Mouse (Mus musculus) liver, embryonic 15.5 days (tissue): ENCODE data around the gene Dek. TPM values are rescaled to one million over a fixed set of nuclear protein-coding genes. Genes with fewer than 3 reads are reported as not detected.

Experiments
- ATAC-seq: fragments of 200-750 bp; cut with Nextera tagmentation; 2 replicates; pipeline ENCODE4 v1.8.0; 2017; ENCODE audit warnings: moderate number of reproducible peaks, mild to moderate bottlenecking, moderate library complexity; ENCODE audit not compliant: insufficient read depth
- H3K27ac ChIP-seq: fragments of 300-500 bp; sonication (generic); replicated peaks from 2 replicates; pipeline ENCODE4 v1.5.1; 2015; ENCODE audit warnings: mild to moderate bottlenecking, inconsistent platforms
- H3K27me3 ChIP-seq: fragments of 300-500 bp; sonication (generic); 2 replicates; pipeline ENCODE4 v1.6.1; 2015; ENCODE audit warnings: mild to moderate bottlenecking, inconsistent platforms
- H3K36me3 ChIP-seq: fragments of 300-500 bp; sonication (generic); replicated peaks from 2 replicates; pipeline ENCODE4 v1.6.1; 2015; ENCODE audit warnings: moderate library complexity, mild to moderate bottlenecking, inconsistent platforms
- H3K4me1 ChIP-seq: fragments of 300-500 bp; sonication (generic); replicated peaks from 2 replicates; pipeline ENCODE4 v1.6.1; 2015; ENCODE audit warnings: inconsistent platforms
- H3K4me2 ChIP-seq: fragments of 300-500 bp; sonication (generic); 2 replicates; pipeline ENCODE4 v1.6.1; 2015; ENCODE audit warnings: moderate library complexity, mild to moderate bottlenecking, inconsistent platforms
- H3K4me3 ChIP-seq: fragments of 300-500 bp; sonication (generic); replicated peaks from 2 replicates; pipeline ENCODE4 v1.5.1; 2015; ENCODE audit warnings: mild to moderate bottlenecking, inconsistent platforms
- H3K9ac ChIP-seq: fragments of 300-500 bp; sonication (generic); 2 replicates; pipeline ENCODE4 v1.6.1; 2015; ENCODE audit warnings: moderate library complexity, mild to moderate bottlenecking, inconsistent platforms
- H3K9me3 ChIP-seq: fragments of 300-500 bp; sonication (generic); replicated peaks from 2 replicates; pipeline ENCODE4 v1.6.1; 2016; ENCODE audit warnings: inconsistent platforms
- WGBS: fragments of 180-500 bp; shearing (Covaris S2); methylation state at CpG from one replicate; pipeline ENCODE4 v1.1.7; 2015; ENCODE audit warnings: mixed read lengths; ENCODE audit not compliant: insufficient replicate concordance; 5-methylcytosine and 5-hydroxymethylcytosine counted together
- polyA plus RNA-seq: library from polyadenylated mRNA; unstranded; fragments of >200 nt; fragmentation: Nextera tagmentation; extraction: Ambion mirVana; gene quantifications from 2 replicates; pipeline ENCODE4 v1.2.1, GENCODE M21; 2015

Dek gene
- polyA plus RNA-seq = 317 and 361 TPM in 2 replicates

DNA sequence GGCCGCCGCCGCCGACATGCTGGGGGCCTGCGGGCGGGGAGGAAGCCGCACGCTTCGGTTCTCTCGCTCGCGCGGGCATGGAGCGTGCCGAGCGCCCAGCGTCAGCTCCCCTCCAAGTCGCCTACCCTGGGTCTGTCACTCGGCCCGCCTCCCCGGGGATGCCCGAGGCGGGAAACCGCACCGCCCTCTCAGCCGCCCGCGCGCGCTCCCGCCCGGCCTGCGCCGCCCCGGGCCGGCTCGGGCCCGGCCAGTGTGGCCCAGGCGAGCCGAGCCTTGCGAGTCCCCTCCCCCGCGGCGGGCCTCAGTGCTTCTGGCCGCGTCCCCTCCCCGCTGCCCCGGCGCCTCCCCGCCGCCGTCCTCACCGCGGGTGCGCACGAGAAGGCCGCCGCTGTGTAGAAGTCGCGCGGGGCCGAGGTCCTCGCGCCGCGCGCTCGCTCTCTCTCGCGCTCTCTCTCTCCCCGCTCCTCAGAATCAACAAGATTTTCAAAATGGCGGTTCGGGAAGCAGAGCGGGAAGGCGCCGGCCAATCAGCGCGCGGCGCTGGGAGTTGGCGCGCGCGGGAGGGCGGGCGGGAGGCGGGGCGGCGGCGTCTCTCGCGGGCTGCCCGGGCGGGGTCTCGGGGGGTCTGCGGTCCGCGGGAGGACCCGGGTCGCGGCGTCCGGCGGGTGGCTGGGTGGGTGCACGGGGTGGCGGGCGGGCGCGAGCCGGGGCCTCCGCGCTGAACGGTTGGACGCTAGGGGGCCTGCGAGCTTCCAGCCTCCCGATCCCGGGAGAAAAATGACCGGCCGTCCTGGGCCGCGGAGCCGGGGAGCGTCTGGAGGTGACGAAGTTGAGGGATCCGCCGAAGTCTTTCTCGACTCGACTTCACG is at the start of gene Dek:
TSS of gene Dek (minus strand) at position 491 of the 869 bp plus-strand sequence.
- peaks cover 25% of the 10 kb centered on the region for H3K36me3 ChIP-seq

DNA sequence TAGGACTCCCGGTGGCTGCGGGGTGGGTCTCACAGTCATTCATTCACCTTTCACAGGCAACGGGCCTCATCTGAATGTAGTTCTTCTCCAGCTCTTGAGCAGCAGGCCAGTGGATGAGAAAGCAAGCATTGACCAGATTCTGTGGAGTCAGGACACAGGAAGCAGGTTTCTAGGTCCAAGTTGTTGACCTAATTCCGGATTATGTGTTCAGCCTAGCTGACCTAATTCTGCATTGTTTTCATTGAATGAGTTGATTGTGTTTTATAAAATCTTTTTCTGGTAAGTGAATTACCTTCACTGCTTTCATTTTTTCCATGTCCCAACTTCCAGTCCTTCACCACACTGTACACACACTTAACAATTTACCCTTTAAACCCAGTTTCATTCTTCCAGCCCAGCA is 48.9 kb upstream of the Dek start:
- Histone ChIP-seq H3K4me1 (0 out of 2 replicates have a peak, but pooled peaks cover 4% of the 10 kb centered on the region), H3K4me2 (no peak overlapping the region), H3K36me3 (no peaks in the 10 kb centered on the region), H3K27ac (no peak overlapping the region), H3K4me3 (no peak overlapping the region), H3K27me3 (no peaks in the 10 kb centered on the region), H3K9ac (no peak overlapping the region), H3K9me3 (no peaks in the 10 kb centered on the region)
- WGBS = 60% methylated on average over 4 of the region's 4 CpGs
- ATAC-seq = no peak

More for the DNA sequence above, at the start of gene Dek:
- Histone ChIP-seq H3K9me3 (no peaks in the 10 kb centered on the region), H3K27me3 (no peaks in the 10 kb centered on the region), H3K4me3 (peak within 1 kb of the TSS; percentile 99), H3K27ac (peak within 1 kb of the TSS; percentile 100), H3K4me1 (peaks cover 61% of the 10 kb centered on the region), H3K4me2 (peak within 1 kb of the TSS; percentile 78), H3K9ac (peak within 1 kb of the TSS; percentile 100)
- ATAC-seq = peak; percentile 84
- under 1% methylated on average over 120 of the region's 129 CpGs for WGBS

DNA sequence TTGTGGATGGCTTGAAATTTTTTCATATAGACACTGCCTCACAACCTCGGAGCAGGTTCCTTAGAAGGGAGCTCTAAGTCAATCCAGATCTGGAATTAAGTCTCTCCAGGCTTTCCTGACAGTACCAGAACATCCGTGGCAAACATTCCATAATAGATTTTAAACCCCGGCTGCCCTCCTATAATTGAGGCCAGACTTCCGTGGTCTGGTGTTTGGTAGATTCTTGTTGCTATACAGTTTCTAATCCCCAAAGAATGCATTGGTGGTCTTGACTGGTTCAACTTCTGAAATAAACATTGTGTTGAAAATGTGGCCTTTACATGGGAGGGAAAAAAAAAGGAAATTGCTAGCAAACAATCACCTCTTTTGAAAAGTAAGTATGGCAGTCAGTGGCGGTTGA is 47.2 kb upstream of the Dek start:
- H3K27me3 ChIP-seq = no peaks in the 10 kb centered on the region
- no peak overlapping the region for H3K9ac ChIP-seq
- H3K9me3 ChIP-seq = no peaks in the 10 kb centered on the region
- WGBS = 65% methylated on average over 5 of the region's 5 CpGs
- H3K4me1 ChIP-seq = peaks cover 14% of the 10 kb centered on the region; the same call in 1 of the 2 replicates
- H3K4me3 ChIP-seq = no peak overlapping the region
- ATAC-seq = no peak
- H3K36me3 ChIP-seq = no peaks in the 10 kb centered on the region
- no peak overlapping the region for H3K27ac ChIP-seq
- no peak overlapping the region for H3K4me2 ChIP-seq

DNA sequence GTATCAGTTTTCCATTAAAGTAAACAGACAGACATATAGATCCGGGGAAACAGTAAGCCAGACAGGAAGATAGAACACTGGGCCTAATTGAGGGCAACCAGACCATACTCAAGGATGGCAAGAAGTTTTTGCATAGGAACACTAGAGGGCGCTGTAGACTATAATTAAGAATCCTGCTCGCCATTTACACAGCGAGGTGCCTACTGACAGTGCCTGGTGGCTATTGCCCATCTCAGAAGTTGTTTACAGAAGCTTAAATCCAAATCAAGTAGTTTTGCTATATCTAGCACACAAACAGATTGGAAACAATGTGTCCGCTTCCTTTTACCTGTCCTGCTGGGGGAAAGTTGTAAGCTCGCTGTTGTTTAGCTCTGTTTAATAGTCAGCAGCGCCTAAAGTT is 46.4 kb upstream of the Dek start:
- 35% methylated on average over 7 of the region's 7 CpGs for WGBS
- Histone ChIP-seq H3K36me3 (no peaks in the 10 kb centered on the region), H3K27me3 (no peaks in the 10 kb centered on the region), H3K9me3 (no peaks in the 10 kb centered on the region), H3K4me2 (no peak overlapping the region), H3K9ac (no peak overlapping the region), H3K4me1 (peaks cover 16% of the 10 kb centered on the region; the same call in 1 of the 2 replicates), H3K4me3 (no peak overlapping the region), H3K27ac (no peak overlapping the region)
- no peak for ATAC-seq

DNA sequence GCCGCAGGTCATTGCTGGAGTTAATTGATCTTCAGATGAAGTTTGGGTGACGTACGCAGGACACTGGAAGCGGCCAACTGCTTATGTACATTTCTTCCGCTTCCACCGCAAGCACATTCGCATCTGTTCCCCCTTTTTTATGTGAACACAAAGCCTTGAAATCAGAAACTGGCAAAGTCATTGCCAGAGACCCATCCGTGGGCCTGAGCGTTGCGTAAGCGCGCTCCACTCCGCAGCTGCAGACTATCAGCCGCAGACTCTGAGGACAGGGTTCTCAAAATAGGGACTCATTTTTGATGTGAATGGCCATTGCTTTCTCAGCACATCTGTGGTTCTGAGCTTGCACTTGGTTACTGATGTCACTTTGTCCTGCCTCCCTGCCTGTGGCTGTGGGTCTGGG is 45.1 kb upstream of the Dek start:
- H3K4me1 ChIP-seq = peaks cover 16% of the 10 kb centered on the region; the same call in 1 of the 2 replicates
- no peak overlapping the region for H3K4me3 ChIP-seq
- no peak overlapping the region for H3K27ac ChIP-seq
- ATAC-seq = no peak
- H3K36me3 ChIP-seq = no peaks in the 10 kb centered on the region
- H3K9ac ChIP-seq = no peak overlapping the region
- 74% methylated on average over 14 of the region's 14 CpGs for WGBS
- no peaks in the 10 kb centered on the region for H3K9me3 ChIP-seq
- H3K4me2 ChIP-seq = no peak overlapping the region
- no peaks in the 10 kb centered on the region for H3K27me3 ChIP-seq

DNA sequence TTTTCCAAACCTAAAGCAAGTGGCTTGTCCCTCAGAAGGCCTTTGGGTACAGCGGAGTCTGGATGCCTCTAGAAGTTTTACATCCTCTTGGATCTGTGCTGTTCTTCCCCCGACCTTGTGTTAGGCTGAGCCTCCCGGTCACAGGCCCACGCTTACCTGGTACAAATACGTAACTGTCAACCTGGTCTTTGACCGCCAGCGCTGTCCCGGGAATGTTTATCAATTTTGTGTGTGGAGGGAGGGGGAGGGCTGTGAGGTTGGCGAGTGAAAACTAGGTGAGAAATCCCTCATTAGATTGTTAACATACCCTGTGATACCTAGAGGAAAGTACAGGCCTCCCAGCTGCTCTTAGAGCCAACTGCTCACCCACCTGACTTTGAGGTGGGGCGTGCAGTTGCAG is 44.0 kb upstream of the Dek start:
- H3K27ac ChIP-seq = 0 out of 2 replicates have a peak overlapping the region, but pooled peaks have one; percentile 25
- H3K36me3 ChIP-seq = no peaks in the 10 kb centered on the region
- no peaks in the 10 kb centered on the region for H3K27me3 ChIP-seq
- no peaks in the 10 kb centered on the region for H3K9me3 ChIP-seq
- peaks cover 16% of the 10 kb centered on the region; the same call in 1 of the 2 replicates for H3K4me1 ChIP-seq
- H3K4me2 ChIP-seq = no peak overlapping the region
- ATAC-seq = peak; percentile 43
- no peak overlapping the region for H3K4me3 ChIP-seq
- 79% methylated on average over 10 of the region's 10 CpGs for WGBS
- H3K9ac ChIP-seq = no peak overlapping the region

DNA sequence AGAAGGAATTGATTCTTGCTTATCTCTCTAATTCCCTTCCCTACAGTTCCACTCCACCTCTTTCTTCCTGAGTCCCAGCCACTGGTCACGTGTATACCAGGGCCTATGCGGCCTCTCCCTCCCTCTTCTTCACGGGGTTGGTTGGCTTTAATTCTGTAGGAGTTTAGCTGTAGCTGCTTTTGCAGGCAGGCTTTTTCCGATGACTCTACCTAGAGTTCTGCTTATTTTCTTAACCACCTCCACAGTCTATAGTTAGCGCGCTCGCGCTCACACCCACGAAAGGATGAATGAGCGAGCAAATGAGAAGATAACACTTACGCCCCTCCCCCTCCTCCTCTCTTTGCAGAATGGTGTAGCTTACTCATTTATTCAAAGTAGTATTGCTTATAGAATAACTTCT is 42.6 kb upstream of the Dek start:
- 47% methylated on average over 11 of the region's 11 CpGs for WGBS
- ATAC-seq = no peak
- H3K4me2 ChIP-seq = no peak overlapping the region; the same call in 1 of the 2 replicates

DNA sequence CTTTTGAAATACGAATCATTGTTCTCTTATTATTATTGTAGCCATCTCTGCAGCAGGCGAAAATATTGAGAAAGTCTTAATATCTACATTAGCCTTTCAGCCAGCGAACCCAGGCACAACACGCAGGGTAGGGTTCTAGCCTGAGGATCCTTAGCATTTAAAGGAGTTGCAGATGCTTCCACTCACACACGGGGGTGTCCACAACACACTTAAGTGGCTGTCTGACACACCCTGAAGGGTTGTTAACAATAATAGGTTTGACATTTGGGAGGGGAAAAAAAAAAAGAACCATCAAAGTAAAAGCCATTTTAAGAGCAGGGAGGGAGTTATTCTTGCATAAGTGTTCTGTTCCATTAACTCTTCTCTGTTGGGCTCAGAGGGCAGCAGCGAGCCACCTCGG is 40.4 kb upstream of the Dek start:
- Histone ChIP-seq H3K4me3 (no peak overlapping the region), H3K27ac (no peak overlapping the region), H3K4me1 (peaks cover 16% of the 10 kb centered on the region; the same call in 1 of the 2 replicates), H3K27me3 (no peaks in the 10 kb centered on the region), H3K4me2 (no peak overlapping the region), H3K36me3 (no peaks in the 10 kb centered on the region), H3K9me3 (no peaks in the 10 kb centered on the region), H3K9ac (no peak overlapping the region)
- 63% methylated on average over 7 of the region's 7 CpGs for WGBS
- ATAC-seq = no peak

More for the DNA sequence above, 42.6 kb upstream of the Dek start:
- Histone ChIP-seq H3K9ac (no peak overlapping the region), H3K4me3 (no peak overlapping the region), H3K27ac (no peak overlapping the region), H3K27me3 (no peaks in the 10 kb centered on the region), H3K9me3 (no peaks in the 10 kb centered on the region), H3K36me3 (no peaks in the 10 kb centered on the region), H3K4me1 (peaks cover 16% of the 10 kb centered on the region; the same call in 1 of the 2 replicates)

DNA sequence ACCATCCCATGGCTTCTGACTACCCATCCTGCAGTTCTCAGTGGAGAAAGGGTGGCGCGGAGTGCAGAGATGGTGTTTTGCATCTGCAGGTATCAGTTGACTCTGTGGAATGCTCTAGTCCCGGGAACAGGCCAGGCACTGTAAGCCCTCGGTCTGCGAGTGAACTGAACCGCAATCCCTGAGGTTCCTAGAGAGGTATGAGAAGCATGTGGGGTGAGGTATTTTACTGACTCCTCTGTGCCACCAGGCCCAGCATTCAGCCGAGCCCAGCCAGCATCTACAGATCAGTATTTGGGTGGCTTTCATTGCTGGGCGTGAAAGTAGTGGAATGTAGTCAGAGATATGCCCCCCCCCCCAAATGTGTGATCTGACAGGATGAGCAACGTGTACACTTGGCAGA is 39.9 kb upstream of the Dek start:
- H3K4me2 ChIP-seq = no peak overlapping the region
- no peaks in the 10 kb centered on the region for H3K9me3 ChIP-seq
- H3K9ac ChIP-seq = no peak overlapping the region
- no peaks in the 10 kb centered on the region for H3K27me3 ChIP-seq
- no peaks in the 10 kb centered on the region for H3K36me3 ChIP-seq
- 69% methylated on average over 9 of the region's 9 CpGs for WGBS
- ATAC-seq = no peak
- H3K4me1 ChIP-seq = peaks cover 16% of the 10 kb centered on the region; the same call in 1 of the 2 replicates
- no peak overlapping the region for H3K4me3 ChIP-seq
- H3K27ac ChIP-seq = no peak overlapping the region

DNA sequence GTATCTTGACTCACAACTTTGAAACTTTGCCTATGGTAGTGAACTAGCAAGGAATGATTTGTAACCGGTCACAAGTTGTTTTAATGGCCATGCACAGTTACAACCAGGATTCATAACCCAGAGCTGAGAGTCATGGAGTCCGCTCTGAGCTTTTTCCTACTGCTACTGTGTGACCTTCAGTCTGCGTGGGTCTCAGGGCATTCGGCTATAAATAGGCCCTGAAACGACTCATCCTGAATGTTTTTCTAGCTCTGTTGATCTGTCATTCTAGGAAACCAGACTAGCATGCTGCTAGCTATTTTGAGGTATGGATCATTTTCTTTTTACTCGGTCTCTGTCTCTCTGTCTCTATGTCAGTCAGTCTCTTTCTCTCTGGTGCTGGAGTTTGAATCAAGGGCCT is 36.8 kb upstream of the Dek start:
- 59% methylated on average over 6 of the region's 6 CpGs for WGBS
- no peak overlapping the region for H3K4me2 ChIP-seq
- H3K27me3 ChIP-seq = no peaks in the 10 kb centered on the region
- ATAC-seq = no peak
- H3K27ac ChIP-seq = no peak overlapping the region
- no peaks in the 10 kb centered on the region for H3K4me1 ChIP-seq
- peaks cover 6% of the 10 kb centered on the region for H3K36me3 ChIP-seq
- no peak overlapping the region for H3K4me3 ChIP-seq
- no peaks in the 10 kb centered on the region for H3K9me3 ChIP-seq
- no peak overlapping the region for H3K9ac ChIP-seq

DNA sequence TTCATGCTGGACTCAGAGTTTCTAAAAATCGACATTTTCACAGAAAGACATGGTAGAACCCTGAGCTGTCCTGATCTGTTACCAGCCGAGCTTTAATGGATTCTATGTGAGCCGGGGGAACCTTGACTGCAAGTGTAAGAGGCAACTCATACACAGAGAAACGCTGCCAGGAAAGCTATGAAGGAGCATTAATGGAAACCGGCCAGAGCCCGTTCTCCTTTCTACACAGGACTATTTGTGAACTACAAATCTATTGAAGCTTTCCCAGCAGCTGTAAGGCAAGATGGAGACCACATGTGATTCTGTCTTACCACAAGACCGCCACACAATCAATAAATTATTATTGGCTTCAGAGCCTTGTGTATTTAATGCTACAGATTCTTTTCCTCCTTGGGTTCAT is 29.7 kb upstream of the Dek start:
- 71% methylated on average over 7 of the region's 7 CpGs for WGBS
- Histone ChIP-seq H3K27me3 (no peaks in the 10 kb centered on the region; the same call in 1 of the 2 replicates), H3K4me3 (no peak overlapping the region), H3K27ac (no peak overlapping the region), H3K36me3 (peaks cover 10% of the 10 kb centered on the region), H3K4me2 (no peak overlapping the region), H3K9ac (no peak overlapping the region), H3K4me1 (no peaks in the 10 kb centered on the region), H3K9me3 (no peaks in the 10 kb centered on the region)
- no peak for ATAC-seq
